Mouse (Mus musculus): Measurements from ENCODE around the gene Ccdc22. TPM values are rescaled to one million over a fixed set of nuclear protein-coding genes. Genes with fewer than 3 reads are reported as not detected.
A peak's percentile ranks its signal among the peaks of the same experiment; 100 is the strongest.

Gene Ccdc22
- 10 to 100 TPM; 10.8 to 10.9 TPM for total RNA-seq (2021)

DNA sequence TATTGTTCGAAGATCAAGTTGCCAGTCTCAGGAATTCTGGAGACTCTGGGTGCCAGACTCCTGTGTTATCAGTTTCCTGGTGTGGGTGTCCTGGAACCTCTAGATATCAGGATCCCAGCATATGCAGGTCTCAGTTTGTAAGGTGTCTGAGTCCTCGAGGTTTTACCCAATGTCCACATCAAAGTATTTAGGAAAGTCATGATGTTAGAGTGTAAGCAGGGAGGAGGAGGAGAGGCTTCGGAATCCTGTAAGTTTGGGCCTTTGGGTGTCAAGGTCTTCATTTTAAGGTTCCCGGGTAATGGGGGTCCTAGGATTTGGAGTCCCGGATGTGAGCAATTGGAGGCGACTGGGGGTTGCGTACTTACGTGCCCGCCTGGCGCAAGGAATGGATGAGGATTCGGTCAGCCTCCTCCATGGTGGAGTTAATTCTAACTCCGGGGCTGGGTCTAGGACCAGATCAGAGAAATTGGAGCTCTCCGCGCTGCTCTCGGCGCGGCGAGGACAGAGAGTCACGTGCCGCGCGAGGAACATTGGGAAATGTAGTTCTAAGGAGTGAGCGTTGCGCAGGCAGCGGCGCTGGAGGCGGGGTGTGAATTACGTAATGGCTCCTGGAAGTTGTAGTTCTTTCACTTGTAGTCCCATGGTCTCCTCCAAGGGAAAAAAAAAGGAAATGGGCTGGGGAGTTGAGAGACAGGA is at the start of gene Ccdc22:
Gene Ccdc22, minus strand, starts transcription at position 639 of the 696 bp plus-strand sequence.
- intact Hi-C loops (cut with DNase I) = loop anchor here (5.0 kb wide), 1 partner anchor 92 kb away; the partner anchor contains the start of gene Gpkow
- DNase-seq = peak; percentile 76 to 79

DNA sequence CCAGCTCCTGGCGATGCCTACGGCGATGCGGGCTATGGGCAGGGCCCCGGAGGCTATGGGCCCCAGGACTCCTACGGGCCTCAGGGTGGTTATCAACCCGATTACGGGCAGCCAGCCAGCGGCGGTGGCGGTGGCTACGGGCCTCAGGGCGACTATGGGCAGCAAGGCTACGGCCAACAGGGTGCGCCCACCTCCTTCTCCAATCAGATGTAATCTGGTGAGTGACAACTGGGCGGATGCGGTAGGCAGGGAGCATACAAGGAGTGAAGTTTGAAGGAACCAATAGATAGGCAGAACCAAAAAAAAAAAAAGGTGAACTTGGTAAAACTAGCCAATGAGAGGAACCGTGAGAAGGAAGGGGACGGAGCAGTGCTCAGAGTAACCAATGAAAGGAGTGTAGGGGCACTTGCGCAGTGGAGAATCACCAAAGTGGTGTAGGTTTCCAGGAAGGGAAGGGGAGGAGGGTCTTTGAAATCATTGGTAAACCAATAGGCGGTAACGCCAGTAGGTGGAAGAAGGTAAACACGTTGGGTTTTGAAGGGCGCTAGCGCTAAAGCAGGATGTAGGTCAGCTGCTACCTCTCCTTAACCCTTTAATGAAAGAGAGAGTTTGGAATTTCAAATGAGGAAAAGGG is 43.5 kb upstream of the Ccdc22 start:
- DNase-seq = peak; percentile 74 to 81
- intact Hi-C loops (cut with DNase I) = loop anchor here (2.0 to 5.0 kb wide), 2 partner anchors 30 to 44 kb away; no protein-coding TSS in a partner anchor

DNA sequence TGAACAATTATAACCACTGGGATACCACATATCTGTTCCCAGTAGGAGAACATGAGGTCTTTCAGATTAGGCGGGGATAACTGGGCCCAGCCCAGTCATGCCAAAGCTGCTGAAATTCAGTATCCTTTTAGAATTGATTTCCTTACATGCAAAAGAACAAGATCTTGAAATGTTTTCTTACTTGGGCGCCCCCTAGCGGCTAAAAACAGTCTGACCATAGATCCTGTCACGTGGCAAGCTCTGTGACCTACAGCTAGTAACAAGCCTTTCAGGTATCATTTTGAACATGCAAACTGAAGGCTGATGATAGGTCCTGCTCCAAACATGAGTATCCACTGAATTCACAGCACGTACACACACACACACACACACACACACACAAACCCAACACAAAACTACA is 40.0 kb upstream of the Ccdc22 start:
- intact Hi-C loops (cut with DNase I) = loop anchor here (2.0 to 5.0 kb wide), 3 partner anchors 47 to 321 kb away; no protein-coding TSS in a partner anchor
- DNase-seq = peak; percentile 71 to 82

DNA sequence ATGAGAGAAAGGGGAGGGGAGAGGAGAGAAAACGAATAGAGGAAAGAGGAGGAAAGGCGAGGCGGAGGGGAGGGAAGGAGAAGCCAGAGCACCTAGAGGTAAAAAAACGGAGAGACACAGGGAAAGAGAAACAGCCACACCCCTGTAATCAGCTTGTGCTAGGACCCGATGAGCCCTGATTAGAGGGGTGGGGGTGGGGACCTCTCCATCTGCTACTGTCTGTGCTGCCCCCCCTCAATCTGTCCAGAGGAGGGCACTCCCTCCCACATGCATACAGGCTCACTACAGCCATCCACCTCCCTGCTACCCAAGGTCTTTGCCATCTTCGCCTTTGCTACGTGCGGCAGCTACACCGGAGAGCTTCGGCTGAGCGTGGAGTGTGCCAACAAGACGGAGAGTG is 35.5 kb upstream of the Ccdc22 start:
- intact Hi-C loops (cut with DNase I) = loop anchor here (5.0 kb wide), 1 partner anchor 218 kb away; no protein-coding TSS in a partner anchor
- DNase-seq = no peak

DNA sequence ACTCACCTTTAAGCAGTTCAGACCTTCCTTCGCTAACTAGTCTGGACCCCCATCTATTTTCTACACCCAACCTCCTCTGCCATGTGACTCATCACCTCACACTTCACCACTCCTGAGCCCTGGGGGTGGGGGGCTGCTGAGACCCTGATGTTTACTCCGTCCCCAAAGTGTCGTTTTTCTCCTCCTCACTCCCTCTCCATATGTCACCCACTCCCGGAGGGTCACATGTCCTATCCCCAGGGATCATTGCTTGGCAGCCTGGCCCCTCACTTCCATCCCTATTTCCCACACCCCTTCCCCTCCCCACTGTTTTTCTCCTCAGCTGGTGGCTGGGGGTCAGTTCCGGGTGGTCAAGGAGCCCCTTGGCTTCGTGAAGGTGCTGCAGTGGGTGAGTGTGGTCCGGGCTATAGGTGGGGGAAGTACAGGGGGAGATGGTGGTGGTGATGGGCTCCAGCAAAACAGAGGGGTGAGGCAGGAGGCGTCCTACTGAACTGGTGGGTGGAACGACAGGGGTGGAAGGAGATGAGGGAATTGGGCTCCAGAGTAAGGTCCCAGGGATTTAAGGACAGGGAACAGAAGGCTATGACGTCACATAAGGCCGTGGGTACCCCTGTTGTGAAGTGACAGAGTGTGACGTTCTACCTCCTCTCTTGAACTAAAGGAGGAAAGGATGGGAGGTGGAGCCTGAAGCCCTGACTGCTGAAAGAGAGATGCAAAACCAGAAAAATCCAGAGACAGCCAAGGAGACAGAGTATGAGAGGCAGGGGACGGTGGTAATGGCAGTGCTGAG is 34.4 kb upstream of the Ccdc22 start:
- no peak for DNase-seq
- intact Hi-C loops (cut with DNase I) = loop anchor here (5.0 kb wide), 1 partner anchor 217 kb away; no protein-coding TSS in a partner anchor

DNA sequence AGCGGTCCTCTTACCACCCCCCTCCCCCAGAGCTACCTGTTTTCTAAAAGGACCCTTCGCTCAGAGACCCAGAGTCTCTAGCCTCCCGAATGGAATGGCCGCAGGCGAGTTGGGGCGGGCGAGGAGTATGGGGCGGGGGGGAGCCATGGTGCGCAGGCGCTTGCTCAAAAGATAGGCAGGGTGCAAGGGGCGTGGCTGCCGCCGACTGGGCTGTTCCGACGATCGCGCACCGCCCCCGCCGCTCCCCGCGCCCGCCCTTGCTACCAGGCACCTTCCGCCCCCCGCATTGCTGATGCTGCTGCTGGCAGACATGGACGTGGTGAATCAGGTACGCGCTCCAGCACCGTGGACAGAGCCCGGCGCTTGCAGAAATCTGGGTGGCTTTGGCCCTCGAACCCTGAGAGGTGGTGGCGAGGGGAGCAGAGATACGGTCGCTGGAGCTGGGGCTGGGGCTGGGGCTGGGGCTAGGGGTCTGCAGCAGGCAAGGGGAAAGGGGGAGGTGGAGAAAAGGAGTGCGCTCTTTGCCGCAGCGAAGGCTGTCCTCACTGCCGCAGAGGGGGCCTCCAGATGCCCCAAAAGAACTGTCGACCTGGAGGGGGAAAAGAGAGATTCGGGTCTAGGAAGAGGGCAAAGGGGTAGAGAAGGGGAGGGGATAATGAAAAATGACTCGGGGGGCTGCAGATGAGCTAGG is 33.2 kb upstream of the Ccdc22 start, which contains the start of gene Syp:
Gene Syp, plus strand, starts transcription at position 71 of the 691 bp plus-strand sequence.
- intact Hi-C loops (cut with DNase I) = no loop called here
- DNase-seq = peak; percentile 45 to 66

DNA sequence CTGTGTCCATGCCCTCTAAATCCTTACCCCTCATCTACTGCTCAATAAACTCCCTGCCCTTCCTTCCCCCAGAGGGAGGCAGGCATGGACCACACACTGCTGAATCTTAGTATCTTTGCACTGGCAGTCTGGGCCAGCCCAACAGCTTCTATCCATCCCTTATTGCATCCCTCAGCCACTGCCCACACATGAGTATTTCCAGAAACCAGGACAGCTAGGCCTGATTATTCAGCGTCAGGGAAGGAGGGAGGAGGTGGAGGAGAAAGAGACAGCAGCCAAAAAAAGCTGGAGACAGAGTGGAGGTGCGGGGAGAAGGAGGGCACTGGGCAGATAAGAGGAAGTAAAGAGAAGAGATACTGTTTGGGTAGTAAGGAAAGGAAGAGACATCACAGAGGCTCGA is 29.8 kb upstream of the Ccdc22 start:
- intact Hi-C loops (cut with DNase I) = no loop called here
- no peak for DNase-seq

DNA sequence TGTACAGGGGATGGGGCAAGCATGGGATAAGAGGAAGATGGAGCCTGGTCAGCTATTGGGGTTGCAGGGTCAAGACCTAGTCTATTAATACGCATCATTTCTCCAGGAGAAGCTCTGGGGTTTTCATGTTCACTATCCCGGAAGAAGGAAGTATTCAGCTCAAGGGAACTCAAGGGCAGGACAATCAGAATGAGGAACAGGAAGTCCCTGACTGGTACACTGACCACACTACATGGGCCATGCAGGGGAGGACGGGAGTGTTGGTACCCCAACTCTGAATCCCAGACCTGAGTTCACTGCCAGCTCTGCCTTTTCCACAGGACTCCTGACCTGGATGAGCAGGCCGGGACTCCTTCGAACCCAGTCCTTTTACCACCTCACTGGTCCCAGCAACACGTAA is 27.2 kb upstream of the Ccdc22 start:
- intact Hi-C loops (cut with DNase I) = no loop called here

DNA sequence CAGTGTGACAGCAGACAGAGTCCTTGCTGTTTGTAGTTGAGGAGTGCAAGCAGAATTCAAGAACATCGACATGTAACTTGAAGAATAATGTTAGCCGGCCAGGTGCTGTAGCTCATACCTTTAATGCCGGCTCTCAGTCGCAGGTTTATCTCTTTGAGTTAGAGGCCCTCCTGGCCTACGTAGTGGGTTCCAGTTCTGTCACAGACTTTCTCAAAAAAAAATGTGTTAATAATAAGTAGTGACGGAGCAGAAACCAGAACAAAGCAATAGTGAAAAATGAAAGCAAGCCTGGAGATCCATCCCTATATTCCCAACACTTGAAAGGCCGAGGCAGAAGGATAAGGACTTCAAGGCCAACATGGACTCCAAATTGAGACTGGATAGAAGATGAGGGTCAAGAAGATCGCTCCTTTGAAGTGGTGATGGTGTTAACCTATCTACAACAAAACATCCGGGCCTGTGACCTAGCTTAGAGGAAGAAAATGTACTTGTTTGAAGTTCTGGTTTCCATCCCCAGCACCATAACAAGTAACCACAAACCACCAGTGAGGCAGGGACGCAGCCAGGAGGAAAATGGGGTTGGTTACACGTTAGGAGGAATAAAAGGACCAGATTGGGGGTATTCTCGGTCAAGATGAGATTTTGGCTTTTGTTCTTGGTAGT is 12.7 kb upstream of the Ccdc22 start:
- DNase-seq = no peak
- intact Hi-C loops (cut with DNase I) = no loop called here

More for the DNA sequence above, 27.2 kb upstream of the Ccdc22 start:
- no peak for DNase-seq

DNA sequence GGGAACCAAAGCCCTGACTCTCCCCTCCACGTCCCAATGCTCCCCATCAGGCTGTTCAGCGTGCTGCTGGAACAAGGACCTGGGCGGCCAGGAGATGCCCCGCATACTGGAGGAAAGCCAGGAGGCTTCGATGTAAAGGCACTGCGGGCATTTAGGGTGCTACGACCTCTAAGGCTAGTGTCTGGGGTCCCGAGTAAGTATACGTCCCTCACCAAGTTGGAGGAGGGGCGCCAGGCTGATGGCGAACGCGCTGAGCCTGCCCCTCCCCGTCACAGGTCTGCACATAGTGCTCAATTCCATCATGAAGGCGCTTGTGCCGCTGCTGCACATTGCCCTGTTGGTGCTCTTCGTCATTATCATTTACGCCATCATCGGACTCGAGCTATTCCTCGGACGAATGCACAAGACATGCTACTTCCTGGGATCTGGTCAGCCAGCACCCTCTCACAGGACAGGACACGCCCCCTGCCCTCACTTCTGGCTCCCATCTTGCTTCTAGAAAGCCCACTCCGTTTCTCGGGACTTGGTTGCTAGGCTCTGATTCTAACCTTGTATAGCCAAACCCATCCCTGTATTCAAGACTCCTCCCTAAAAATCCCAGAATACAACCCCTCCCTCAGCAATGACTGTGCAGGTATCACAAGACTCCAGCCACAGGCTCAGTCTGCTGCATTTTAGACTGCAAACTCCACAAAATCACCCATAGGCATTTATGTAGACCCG is 5.4 kb upstream of the Ccdc22 start:
- intact Hi-C loops (cut with DNase I) = no loop called here
- no peak for DNase-seq

DNA sequence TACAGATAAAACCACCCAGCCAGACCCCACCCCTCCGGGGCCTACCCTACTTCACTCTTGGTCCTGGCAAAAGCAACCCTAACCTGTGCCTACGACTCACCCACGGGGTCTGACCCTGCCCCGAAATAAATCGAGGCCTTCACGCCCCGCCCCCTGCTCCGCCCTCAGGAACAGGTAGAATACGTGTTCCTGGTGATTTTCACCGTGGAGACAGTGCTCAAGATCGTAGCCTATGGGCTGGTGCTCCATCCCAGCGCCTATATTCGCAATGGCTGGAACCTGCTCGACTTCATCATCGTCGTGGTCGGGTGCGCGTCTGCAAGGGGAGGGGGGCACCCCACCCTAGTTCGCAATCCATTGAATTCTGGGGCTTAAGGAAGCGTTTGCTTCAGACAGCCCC is 4.7 kb upstream of the Ccdc22 start:
- intact Hi-C loops (cut with DNase I) = no loop called here

DNA sequence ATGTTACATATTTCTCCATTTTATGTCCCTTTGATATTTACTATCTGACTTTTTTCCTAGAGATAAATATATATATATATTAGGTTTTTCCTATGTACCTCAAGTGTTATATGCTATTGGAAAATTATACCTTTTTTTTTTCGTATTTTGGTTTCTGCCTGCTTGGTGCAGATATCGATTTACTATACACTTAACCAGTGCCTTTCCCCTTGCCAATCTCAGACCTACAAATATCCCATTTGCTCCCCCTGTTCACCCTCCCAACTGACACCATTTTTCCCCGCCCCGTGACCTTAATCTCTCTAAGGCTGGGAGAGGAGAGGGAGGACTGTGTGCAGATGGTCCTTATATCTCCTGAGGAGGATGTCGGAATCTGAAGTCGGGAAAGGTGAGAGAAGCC is 1.5 kb upstream of the Ccdc22 start, which contains the start of gene Cacna1f:
Gene Cacna1f, plus strand, starts transcription at position 301 of the 400 bp plus-strand sequence.
- intact Hi-C loops (cut with DNase I) = loop anchor here (5.0 kb wide), 1 partner anchor 91 kb away; the partner anchor contains the start of gene Gpkow
- no peak for DNase-seq

More for the DNA sequence above, 4.7 kb upstream of the Ccdc22 start:
- DNase-seq = no peak

DNA sequence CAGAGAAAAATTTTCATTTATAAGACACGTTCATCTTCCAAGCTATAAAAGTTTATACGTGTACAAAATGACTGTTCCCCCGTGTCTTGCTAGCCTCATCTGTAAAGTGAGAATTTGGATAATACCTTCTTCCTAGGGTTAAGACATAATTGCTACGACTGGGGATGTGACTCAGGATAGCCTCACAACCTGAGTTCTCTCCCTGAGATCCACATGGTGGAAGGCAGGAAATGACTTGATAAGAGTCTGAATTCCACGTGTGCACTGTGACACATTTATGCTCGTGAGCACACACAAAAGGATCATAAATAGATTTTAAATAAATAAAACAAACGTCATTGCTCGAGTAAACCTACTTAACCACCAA is 241 bp upstream of the Ccdc22 start:
- DNase-seq = no peak
- intact Hi-C loops (cut with DNase I) = loop anchor here (5.0 kb wide), 1 partner anchor 92 kb away; the partner anchor contains the start of gene Gpkow

DNA sequence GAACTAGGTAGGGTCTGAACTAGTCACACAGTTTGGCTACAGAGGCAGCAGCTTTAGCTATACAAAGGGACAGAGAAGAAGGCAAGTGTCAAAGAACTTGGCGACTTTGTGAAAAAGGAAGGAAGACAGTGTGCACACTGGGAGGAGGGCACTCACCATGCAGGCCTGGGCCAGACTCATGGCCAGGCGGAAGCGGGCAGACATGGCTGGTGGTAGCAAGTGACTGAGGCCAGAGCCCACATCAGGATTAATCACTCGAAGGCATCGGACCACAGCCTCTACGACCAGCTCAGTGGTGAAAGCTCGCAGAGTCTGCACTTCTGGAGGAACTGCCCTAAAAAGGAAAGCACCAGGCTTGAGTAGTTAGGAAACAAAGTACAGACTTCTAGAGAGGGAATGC is 1.3 kb downstream of the Ccdc22 start:
- intact Hi-C loops (cut with DNase I) = no loop called here
- DNase-seq = no peak

DNA sequence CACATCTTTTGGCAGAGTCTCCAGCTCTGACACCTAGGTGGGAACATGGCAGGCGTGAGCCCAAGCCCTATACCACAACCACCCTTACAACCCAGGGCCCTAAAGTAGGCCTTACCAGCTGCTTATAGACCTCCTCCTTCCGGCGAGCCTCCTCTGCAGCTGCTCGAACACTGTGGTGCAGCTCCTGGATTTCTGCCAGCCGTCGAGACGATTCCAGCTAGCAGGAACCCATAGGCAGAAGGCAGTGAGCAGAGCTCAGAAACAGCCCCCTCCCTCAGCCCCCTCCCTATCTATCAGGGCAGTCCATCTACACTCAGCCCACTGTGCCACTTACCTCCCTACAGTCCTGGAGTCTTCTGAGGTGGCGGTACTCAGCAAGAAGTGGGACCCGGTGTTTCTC is 9.9 kb downstream of the Ccdc22 start:
- no peak for DNase-seq
- intact Hi-C loops (cut with DNase I) = no loop called here

DNA sequence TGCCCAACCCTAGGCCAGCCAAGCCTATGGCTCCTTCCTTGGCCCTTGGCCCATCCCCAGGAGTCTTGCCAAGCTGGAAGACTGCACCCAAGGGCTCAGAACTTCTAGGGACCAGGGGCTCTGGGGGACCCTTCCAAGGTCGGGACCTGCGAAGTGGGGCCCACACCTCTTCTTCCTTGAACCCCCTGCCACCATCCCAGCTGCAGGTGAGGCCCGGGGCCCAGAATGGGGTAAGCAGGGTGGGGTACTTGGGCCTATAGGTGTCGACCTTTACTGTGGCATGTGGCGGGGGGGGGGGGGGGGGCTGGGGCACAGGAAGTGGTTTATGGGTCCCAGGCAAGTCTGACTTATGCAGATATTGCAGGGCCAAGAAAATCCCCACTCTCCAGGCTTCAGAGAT is 19.0 kb downstream of the Ccdc22 start:
- intact Hi-C loops (cut with DNase I) = no loop called here

DNA sequence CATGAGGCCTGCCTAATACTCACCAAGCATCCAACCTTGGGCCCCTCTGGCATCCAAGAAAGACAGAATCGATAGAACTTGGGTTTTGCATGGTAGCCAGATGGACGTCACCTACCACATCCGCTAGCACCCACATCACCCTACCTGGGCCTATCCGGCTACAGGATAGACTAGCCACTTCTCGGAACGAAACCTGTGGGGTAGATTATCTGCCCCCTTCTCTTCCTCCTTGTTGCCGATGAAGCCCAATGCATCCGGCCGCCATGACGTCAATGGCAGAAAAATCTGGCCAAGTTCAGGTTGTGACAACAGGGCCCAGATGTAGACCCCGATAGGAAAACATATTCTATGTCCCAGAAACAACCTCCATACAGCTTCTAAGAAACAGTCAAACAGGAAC is 21.4 kb downstream of the Ccdc22 start:
- intact Hi-C loops (cut with DNase I) = no loop called here

More for the DNA sequence above, 19.0 kb downstream of the Ccdc22 start:
- no peak for DNase-seq

DNA sequence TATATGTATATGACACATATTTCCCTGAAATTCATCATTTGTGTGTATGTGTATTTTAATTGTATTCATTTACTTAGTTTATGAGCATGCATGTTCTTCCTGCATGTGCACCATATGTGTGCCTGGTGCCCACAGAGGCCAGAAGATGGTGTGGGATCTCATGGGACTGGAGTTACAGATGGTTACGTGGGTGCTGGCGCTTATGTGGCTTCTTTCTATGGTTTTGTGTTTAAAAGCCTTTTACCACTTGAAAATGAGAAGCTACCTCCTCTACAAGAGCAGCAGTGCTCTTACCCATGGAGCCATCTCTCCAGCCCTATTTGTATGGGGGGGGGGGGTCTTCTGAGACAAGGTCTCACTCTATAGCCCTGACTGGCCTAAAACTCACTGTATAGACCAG is 24.2 kb downstream of the Ccdc22 start:
- DNase-seq = no peak
- intact Hi-C loops (cut with DNase I) = no loop called here

More for the DNA sequence above, 21.4 kb downstream of the Ccdc22 start:
- DNase-seq = no peak

DNA sequence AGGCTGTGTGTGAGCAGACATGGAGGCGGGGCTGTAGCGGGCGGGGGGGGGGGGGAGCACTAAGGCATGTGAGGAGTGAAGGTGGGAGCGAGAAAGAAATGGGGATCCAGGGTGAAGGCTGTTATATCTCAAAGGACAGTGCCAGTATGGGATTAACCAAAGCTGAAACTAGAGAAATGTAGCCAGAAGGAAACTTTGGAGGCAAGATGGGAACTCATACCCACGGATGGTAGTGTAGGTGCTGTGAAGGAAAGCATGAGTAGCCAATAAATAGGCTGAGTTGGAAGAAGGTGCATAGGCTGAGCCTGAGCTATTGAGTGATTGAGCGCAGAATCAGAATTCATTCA is 30.5 kb downstream of the Ccdc22 start:
- intact Hi-C loops (cut with DNase I) = loop anchor here (10.0 kb wide), 2 partner anchors 120 to 250 kb away; partner anchors contain the start of gene Gpkow
- DNase-seq = no peak
